Mouse (Mus musculus): ENCODE measurements at regions not wholly inside any gene's neighbourhood (a gene's known extent, or its start where the extent isn't known, plus 50 kb on each side); places are given as distances from the start of the nearest gene placed in this dataset.

- WGBS = 21% methylated on average over 4 of the region's 4 CpGs
- Histone ChIP-seq H3K9ac (replicated peaks) (no peak overlapping the region), H3K27ac (no peak overlapping the region), H3K4me2 (no peak overlapping the region), H3K27me3 (no peaks in the 10 kb centered on the region), H3K4me1 (replicated peaks) (no peaks in the 10 kb centered on the region), H3K9me3 (no peaks in the 10 kb centered on the region), H3K4me3 (replicated peaks) (no peak overlapping the region), H3K36me3 (no peaks in the 10 kb centered on the region)
- no peak for ATAC-seq (ENCODE audit: insufficient number of reproducible peaks, insufficient read depth, low FRiP score, low TSS enrichment, low read depth)
Measured at GRCm38 (mm10) chr12:39665448-39665847, 372.4 kb downstream of the Arl4a start.

DNA sequence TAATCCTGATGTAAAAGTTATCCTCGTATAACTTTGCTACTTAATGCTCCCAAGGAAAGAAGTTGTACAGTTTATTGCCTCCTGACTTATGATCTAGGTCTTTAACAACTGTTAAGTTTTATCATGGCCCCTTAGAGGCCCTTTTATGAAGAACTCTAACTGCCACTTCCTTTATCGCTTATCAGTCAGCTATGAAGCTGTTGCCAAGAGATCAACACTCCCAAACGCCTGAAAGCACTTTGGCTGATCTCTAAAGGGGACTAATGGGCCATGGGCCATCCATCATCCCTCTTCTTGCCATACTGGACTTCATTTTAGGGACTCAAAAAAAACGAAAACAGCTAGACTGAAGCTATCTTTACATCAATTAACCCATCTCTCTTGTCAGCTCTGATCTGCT, 377.4 kb downstream of the Arl4a start:
- no peak for ATAC-seq (ENCODE audit: insufficient number of reproducible peaks, insufficient read depth, low FRiP score, low TSS enrichment, low read depth)
- H3K4me1 ChIP-seq (replicated peaks) = no peaks in the 10 kb centered on the region

GRCm38 (mm10) chr12:39656606-39657005, 381.2 kb downstream of the Arl4a start:
- no peaks in the 10 kb centered on the region for H3K4me1 ChIP-seq (replicated peaks)
- H3K9ac ChIP-seq (replicated peaks) = no peak overlapping the region
- H3K27me3 ChIP-seq = no peaks in the 10 kb centered on the region
- no peaks in the 10 kb centered on the region for H3K9me3 ChIP-seq
- no peak overlapping the region for H3K4me2 ChIP-seq
- no peak overlapping the region for H3K27ac ChIP-seq
- H3K4me3 ChIP-seq (replicated peaks) = no peak overlapping the region
- no peak for ATAC-seq (ENCODE audit: insufficient number of reproducible peaks, insufficient read depth, low FRiP score, low TSS enrichment, low read depth)
- H3K36me3 ChIP-seq = no peaks in the 10 kb centered on the region

More for the DNA sequence above, 377.4 kb downstream of the Arl4a start:
- H3K27ac ChIP-seq = no peak overlapping the region
- H3K36me3 ChIP-seq = no peaks in the 10 kb centered on the region
- H3K4me2 ChIP-seq = no peak overlapping the region
- no peaks in the 10 kb centered on the region for H3K9me3 ChIP-seq
- H3K9ac ChIP-seq (replicated peaks) = no peak overlapping the region
- H3K4me3 ChIP-seq (replicated peaks) = no peak overlapping the region
- WGBS = 32% methylated on average over 4 of the region's 4 CpGs
- H3K27me3 ChIP-seq = no peaks in the 10 kb centered on the region

DNA sequence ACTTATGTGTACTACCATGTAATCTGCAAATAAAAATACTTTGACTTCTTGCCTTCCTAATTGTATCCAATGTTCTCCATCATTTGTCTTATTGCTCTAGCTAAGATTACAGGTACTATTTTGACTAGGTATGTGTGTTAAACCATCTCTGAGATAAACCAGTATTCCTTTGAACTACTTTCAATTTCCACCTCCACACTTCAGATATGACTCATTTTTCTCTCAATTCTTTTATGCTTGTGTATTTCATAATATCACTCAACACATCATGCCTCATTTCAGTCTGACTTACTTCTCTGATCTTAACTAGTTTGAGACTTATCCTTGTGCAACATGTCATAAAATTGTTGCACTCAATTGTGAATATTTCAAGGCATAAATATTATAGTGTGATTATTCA, 388.9 kb downstream of the Arl4a start:
- Histone ChIP-seq H3K4me2 (no peak overlapping the region), H3K27ac (no peak overlapping the region), H3K4me1 (replicated peaks) (no peaks in the 10 kb centered on the region), H3K27me3 (no peaks in the 10 kb centered on the region), H3K9me3 (no peaks in the 10 kb centered on the region), H3K9ac (replicated peaks) (no peak overlapping the region), H3K36me3 (no peaks in the 10 kb centered on the region), H3K4me3 (replicated peaks) (no peak overlapping the region)
- ATAC-seq (ENCODE audit: insufficient number of reproducible peaks, insufficient read depth, low FRiP score, low TSS enrichment, low read depth) = no peak

DNA sequence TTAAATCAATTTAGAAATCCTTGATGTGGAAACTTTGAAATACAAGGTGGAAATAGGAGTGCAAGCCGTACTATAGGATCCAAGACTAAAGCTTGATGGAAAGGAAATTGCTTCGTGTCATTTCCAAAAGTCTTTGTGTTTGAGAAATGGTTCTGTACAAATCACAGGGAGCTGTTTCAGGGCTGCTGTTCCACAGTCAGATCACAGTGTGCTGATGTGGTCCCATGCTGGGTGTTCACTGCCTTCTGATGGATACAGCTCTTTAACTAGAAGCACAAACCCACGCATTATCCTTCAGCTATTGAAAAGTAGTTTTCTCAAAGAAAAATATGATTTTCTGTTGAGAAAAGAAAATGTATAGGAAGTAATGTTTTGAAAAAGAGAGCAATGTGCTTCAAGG, 391.3 kb downstream of the Arl4a start:
- H3K27me3 ChIP-seq = no peaks in the 10 kb centered on the region
- no peak for ATAC-seq (ENCODE audit: insufficient number of reproducible peaks, insufficient read depth, low FRiP score, low TSS enrichment, low read depth)

DNA sequence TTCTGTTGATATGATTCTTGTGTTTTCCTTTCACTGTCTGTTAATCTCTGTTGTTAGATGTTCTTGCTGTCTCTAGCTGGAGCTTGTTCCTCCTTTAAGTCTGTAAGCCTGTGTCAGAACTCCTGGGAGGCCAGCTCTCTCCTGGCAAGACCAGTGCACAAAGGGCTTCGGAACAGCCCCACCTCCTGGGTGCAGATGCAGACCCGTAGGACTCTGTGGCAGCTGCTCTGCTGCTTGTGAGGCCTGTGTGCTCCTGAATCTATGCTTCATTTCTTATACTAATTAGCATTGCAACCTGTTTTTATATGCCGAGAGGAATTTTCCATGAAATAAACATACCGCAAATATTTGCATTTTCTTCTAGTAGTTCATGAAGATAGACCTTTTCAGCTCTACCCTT, 392.2 kb downstream of the Arl4a start:
- no peak overlapping the region for H3K9ac ChIP-seq (replicated peaks)
- ATAC-seq (ENCODE audit: insufficient number of reproducible peaks, insufficient read depth, low FRiP score, low TSS enrichment, low read depth) = no peak
- H3K27ac ChIP-seq = no peak overlapping the region
- H3K4me2 ChIP-seq = no peak overlapping the region
- H3K9me3 ChIP-seq = no peaks in the 10 kb centered on the region
- H3K4me1 ChIP-seq (replicated peaks) = no peaks in the 10 kb centered on the region
- H3K36me3 ChIP-seq = no peaks in the 10 kb centered on the region
- H3K4me3 ChIP-seq (replicated peaks) = no peak overlapping the region
- 82% methylated on average over 4 of the region's 4 CpGs for WGBS
- H3K27me3 ChIP-seq = no peaks in the 10 kb centered on the region

More for the DNA sequence above, 391.3 kb downstream of the Arl4a start:
- Histone ChIP-seq H3K4me2 (no peak overlapping the region), H3K9ac (replicated peaks) (no peak overlapping the region), H3K4me3 (replicated peaks) (no peak overlapping the region), H3K9me3 (no peaks in the 10 kb centered on the region), H3K36me3 (no peaks in the 10 kb centered on the region), H3K27ac (no peak overlapping the region), H3K4me1 (replicated peaks) (no peaks in the 10 kb centered on the region)
- WGBS = 82% methylated on average over 3 of the region's 3 CpGs

- Histone ChIP-seq H3K4me1 (replicated peaks) (no peaks in the 10 kb centered on the region), H3K9ac (replicated peaks) (no peak overlapping the region), H3K27ac (no peak overlapping the region), H3K4me3 (replicated peaks) (no peak overlapping the region), H3K4me2 (no peak overlapping the region), H3K36me3 (no peaks in the 10 kb centered on the region), H3K9me3 (no peaks in the 10 kb centered on the region), H3K27me3 (no peaks in the 10 kb centered on the region)
- no peak for ATAC-seq (ENCODE audit: insufficient number of reproducible peaks, insufficient read depth, low FRiP score, low TSS enrichment, low read depth)
- 92% methylated on average over 6 of the region's 6 CpGs for WGBS
Measured at GRCm38 (mm10) chr12:39639246-39639645, 398.6 kb downstream of the Arl4a start.

- no peak overlapping the region for H3K4me2 ChIP-seq
- H3K4me1 ChIP-seq (replicated peaks) = no peaks in the 10 kb centered on the region
- H3K36me3 ChIP-seq = no peaks in the 10 kb centered on the region
- no peak overlapping the region for H3K4me3 ChIP-seq (replicated peaks)
- H3K27me3 ChIP-seq = no peaks in the 10 kb centered on the region
- WGBS = 79% methylated on average over 4 of the region's 4 CpGs
- no peak overlapping the region for H3K27ac ChIP-seq
- H3K9ac ChIP-seq (replicated peaks) = no peak overlapping the region
- no peak for ATAC-seq (ENCODE audit: insufficient number of reproducible peaks, insufficient read depth, low FRiP score, low TSS enrichment, low read depth)
- no peaks in the 10 kb centered on the region for H3K9me3 ChIP-seq
Measured at GRCm38 (mm10) chr12:39634337-39634736, 403.5 kb downstream of the Arl4a start.

DNA sequence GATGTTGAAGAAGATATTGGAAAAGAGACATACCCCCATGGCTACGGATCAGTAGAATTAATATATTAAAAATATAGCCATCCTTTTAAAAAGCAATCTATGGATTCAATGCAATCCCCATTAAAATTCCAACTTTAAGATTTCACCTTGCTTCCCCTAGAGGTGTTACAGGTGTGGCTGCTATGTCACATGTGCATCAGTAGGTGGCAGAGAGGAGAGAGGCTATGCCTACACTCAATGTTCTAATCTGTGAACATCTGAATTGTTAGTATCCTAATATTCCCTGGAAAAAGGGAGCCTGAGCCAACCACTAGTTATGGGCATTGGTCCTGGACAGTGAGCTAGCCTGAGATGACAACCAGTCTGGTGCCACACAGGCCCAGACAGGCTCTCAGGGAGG, 416.6 kb downstream of the Arl4a start:
- ATAC-seq (ENCODE audit: insufficient number of reproducible peaks, insufficient read depth, low FRiP score, low TSS enrichment, low read depth) = no peak
- 79% methylated on average over 1 of the region's 1 CpGs for WGBS
- Histone ChIP-seq H3K9ac (replicated peaks) (no peak overlapping the region), H3K36me3 (no peaks in the 10 kb centered on the region), H3K27me3 (no peaks in the 10 kb centered on the region), H3K4me1 (replicated peaks) (no peaks in the 10 kb centered on the region), H3K27ac (no peak overlapping the region), H3K4me3 (replicated peaks) (no peak overlapping the region), H3K9me3 (no peaks in the 10 kb centered on the region), H3K4me2 (no peak overlapping the region)

GRCm38 (mm10) chr12:39605289-39605688, 432.5 kb downstream of the Arl4a start:
- no peak for ATAC-seq (ENCODE audit: insufficient number of reproducible peaks, insufficient read depth, low FRiP score, low TSS enrichment, low read depth)
- Histone ChIP-seq H3K27me3 (no peaks in the 10 kb centered on the region), H3K9me3 (no peaks in the 10 kb centered on the region), H3K36me3 (no peaks in the 10 kb centered on the region), H3K4me1 (replicated peaks) (no peaks in the 10 kb centered on the region), H3K27ac (no peak overlapping the region), H3K9ac (replicated peaks) (no peak overlapping the region), H3K4me3 (replicated peaks) (no peak overlapping the region), H3K4me2 (no peak overlapping the region)
- WGBS = 69% methylated on average over 3 of the region's 3 CpGs

DNA sequence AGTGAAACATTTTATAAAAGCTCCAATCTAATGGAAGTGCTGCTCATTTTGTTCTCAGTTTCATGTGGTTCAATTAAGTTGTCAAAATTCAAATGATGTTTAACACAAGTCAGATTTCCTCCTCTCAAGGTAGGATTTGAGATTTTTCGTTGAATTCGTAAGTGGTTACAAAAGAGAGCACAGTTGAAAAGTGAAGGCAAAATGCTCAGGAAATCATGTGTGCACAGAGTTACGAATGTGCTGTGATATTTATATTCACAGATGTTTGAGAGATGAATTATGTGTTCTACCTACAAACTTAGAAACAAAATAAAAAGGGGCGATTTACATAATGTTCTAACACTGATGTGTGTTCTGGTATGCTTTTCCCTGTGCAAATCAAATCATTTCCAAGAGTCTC, 433.1 kb downstream of the Arl4a start:
- no peak for ATAC-seq (ENCODE audit: insufficient number of reproducible peaks, insufficient read depth, low FRiP score, low TSS enrichment, low read depth)
- Histone ChIP-seq H3K36me3 (no peaks in the 10 kb centered on the region), H3K4me2 (no peak overlapping the region)

GRCm38 (mm10) chr12:39594726-39595125, 443.1 kb downstream of the Arl4a start:
- no peak overlapping the region for H3K4me2 ChIP-seq
- H3K27me3 ChIP-seq = no peaks in the 10 kb centered on the region
- no peaks in the 10 kb centered on the region for H3K4me1 ChIP-seq (replicated peaks)
- no peak overlapping the region for H3K4me3 ChIP-seq (replicated peaks)
- H3K9me3 ChIP-seq = no peaks in the 10 kb centered on the region
- ATAC-seq (ENCODE audit: insufficient number of reproducible peaks, insufficient read depth, low FRiP score, low TSS enrichment, low read depth) = no peak
- H3K27ac ChIP-seq = no peak overlapping the region
- no peak overlapping the region for H3K9ac ChIP-seq (replicated peaks)
- WGBS = 52% methylated on average over 1 of the region's 1 CpGs
- no peaks in the 10 kb centered on the region for H3K36me3 ChIP-seq

More for the DNA sequence above, 433.1 kb downstream of the Arl4a start:
- Histone ChIP-seq H3K27me3 (no peaks in the 10 kb centered on the region), H3K4me3 (replicated peaks) (no peak overlapping the region), H3K9ac (replicated peaks) (no peak overlapping the region), H3K27ac (no peak overlapping the region), H3K9me3 (no peaks in the 10 kb centered on the region), H3K4me1 (replicated peaks) (no peaks in the 10 kb centered on the region)
- 71% methylated on average over 4 of the region's 4 CpGs for WGBS
